Mouse (Mus musculus) thymus, adult 2 months (tissue): Measurements from ENCODE around the gene Wwox.

Source experiments
- CTCF ChIP-seq: fragments of 200-500 bp; IDR thresholded peaks from 2 replicates; pipeline ENCODE4 v1.5.1; 2012; ENCODE audit warnings: mild to moderate bottlenecking, control low read depth, low read length, moderate library complexity, borderline replicate concordance; ENCODE audit not compliant: control insufficient read depth, poor library complexity, insufficient read depth; ENCODE audit errors: extremely low read depth
- POLR2A ChIP-seq: fragments of 200-500 bp; IDR thresholded peaks from 2 replicates; pipeline ENCODE4 v1.6.1; 2012; ENCODE audit warnings: mild to moderate bottlenecking, low read length, control low read depth, moderate library complexity; ENCODE audit not compliant: control insufficient read depth, poor library complexity, insufficient read depth; ENCODE audit errors: extremely low read depth

DNA sequence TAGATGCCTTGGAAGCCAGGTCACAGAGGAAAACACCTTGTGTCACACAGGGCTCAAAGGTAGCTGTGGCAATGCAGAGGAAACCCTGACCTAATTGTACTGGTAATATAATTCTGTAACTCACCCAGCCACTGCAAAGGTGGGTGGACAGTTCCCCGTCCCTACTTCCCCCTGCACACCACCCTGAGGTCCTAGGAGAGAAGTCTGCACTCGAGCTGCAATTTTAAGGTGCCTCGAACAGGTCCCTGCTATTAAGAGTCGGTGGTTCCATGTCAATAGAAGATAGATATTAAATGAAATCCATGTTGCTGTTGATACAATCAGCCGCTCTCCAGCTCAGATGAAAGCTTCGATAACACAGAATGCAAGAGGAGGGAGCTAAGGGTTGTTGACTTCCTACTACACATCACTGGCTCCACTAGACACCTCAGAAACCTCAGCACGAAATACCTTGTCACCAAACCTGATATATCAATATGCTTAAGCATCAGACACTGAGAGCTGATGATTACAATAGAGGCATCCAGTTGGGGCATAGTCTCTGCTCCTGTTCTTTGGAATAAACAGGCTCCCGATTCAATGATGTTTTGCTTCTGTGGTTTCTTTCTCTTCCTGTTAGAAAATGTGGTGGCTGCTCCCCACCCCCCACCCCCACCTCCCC is 441.1 kb downstream of the Wwox start:
- TF ChIP-seq CTCF (no peak), POLR2A (no peak)
